Mouse (Mus musculus): Measurements from ENCODE around the gene L3mbtl4. TPM values are rescaled to one million over a fixed set of nuclear protein-coding genes. Genes with fewer than 3 reads are reported as not detected.
"Not testable (repeated sequence)": the region's sequence is repeated elsewhere in the genome, so short reads cannot be mapped to it uniquely, and the experiment has no call there.

Gene L3mbtl4
- total and polyA plus RNA-seq, 2 experiments from 2014 or later, result 5.4 to 6.9 TPM

GRCm38 (mm10) chr17:68461471-68461870 lies 187.9 kb downstream of the L3mbtl4 start:
- no peak for TF ChIP-seq CTCF (IDR thresholded peaks at IDR 0.05; ENCODE audit: low read depth)
- no peaks in the 10 kb centered on the region for H3K9me3 ChIP-seq (ENCODE audit: low read length)
- H3K4me1 ChIP-seq (ENCODE audit: insufficient read depth, low read length), result no peaks in the 10 kb centered on the region
- H3K9ac ChIP-seq (replicated peaks; ENCODE audit: low read length), result no peak overlapping the region
- DNase-seq (ENCODE audit: low spot score), result no peak
- H3K4me2 ChIP-seq (ENCODE audit: low read depth, low read length), result no peak overlapping the region
- H3K36me3 ChIP-seq (ENCODE audit: insufficient read depth, low read length), result no peaks in the 10 kb centered on the region
- no peak for ATAC-seq
- H3K27me3 ChIP-seq (ENCODE audit: insufficient read depth, low read length), result no peaks in the 10 kb centered on the region
- no peak overlapping the region for H3K4me3 ChIP-seq (ENCODE audit: low read length)
- 84% methylated on average over 5 of the region's 5 CpGs for WGBS
- no peak overlapping the region for H3K27ac ChIP-seq

GRCm38 (mm10) chr17:68467311-68467710 lies 193.7 kb downstream of the L3mbtl4 start:
- no peaks in the 10 kb centered on the region for H3K27me3 ChIP-seq (ENCODE audit: insufficient read depth, low read length)
- TF ChIP-seq CTCF (IDR thresholded peaks at IDR 0.05; ENCODE audit: low read depth), result no peak
- no peak overlapping the region for H3K27ac ChIP-seq
- DNase-seq (ENCODE audit: low spot score) (peak; percentile 15), ATAC-seq (no peak)
- no peaks in the 10 kb centered on the region for H3K4me1 ChIP-seq (ENCODE audit: insufficient read depth, low read length)
- no peaks in the 10 kb centered on the region for H3K36me3 ChIP-seq (ENCODE audit: insufficient read depth, low read length)
- no peak overlapping the region for H3K4me3 ChIP-seq (ENCODE audit: low read length)
- H3K4me2 ChIP-seq (ENCODE audit: low read depth, low read length), result no peak overlapping the region
- H3K9ac ChIP-seq (replicated peaks; ENCODE audit: low read length), result no peak overlapping the region
- H3K9me3 ChIP-seq (ENCODE audit: low read length), result no peaks in the 10 kb centered on the region
- WGBS, result 28% methylated on average over 1 of the region's 1 CpGs

GRCm38 (mm10) chr17:68490065-68490691 lies 216.6 kb downstream of the L3mbtl4 start:
- no peak for TF ChIP-seq CTCF (IDR thresholded peaks at IDR 0.05; ENCODE audit: low read depth)
- H3K9me3 ChIP-seq (ENCODE audit: low read length), result no peaks in the 10 kb centered on the region
- H3K27me3 ChIP-seq (ENCODE audit: insufficient read depth, low read length), result no peaks in the 10 kb centered on the region
- ATAC-seq (no peak), DNase-seq (ENCODE audit: low spot score) (no peak)
- 34% methylated on average over 4 of the region's 4 CpGs for WGBS
- no peak overlapping the region for H3K4me3 ChIP-seq (ENCODE audit: low read length)
- H3K9ac ChIP-seq (replicated peaks; ENCODE audit: low read length), result no peak overlapping the region
- H3K4me1 ChIP-seq (ENCODE audit: insufficient read depth, low read length), result no peaks in the 10 kb centered on the region
- H3K27ac ChIP-seq, result no peak overlapping the region
- no peaks in the 10 kb centered on the region for H3K36me3 ChIP-seq (ENCODE audit: insufficient read depth, low read length)
- H3K4me2 ChIP-seq (ENCODE audit: low read depth, low read length), result no peak overlapping the region

DNA sequence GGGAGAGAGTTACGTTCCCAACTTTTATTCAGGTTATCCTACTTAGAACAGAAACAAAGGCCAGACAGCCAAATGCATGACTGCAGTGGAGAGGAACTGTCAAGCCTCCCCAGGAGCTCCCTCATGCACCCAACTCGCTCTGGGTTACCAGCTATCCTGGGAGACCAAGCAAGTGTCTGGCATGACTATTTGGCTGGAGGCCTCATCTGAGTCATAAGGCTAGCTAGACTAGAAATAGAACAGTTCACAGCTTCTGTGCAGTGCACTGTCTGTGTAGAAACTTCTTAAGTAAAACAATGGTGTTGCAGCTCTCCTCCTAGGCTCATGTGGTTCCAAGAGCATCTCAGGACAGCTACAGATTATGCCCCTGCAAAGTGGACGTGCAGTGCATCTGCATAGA lies 218.6 kb downstream of the L3mbtl4 start:
- H3K9ac ChIP-seq (replicated peaks; ENCODE audit: low read length), result no peak overlapping the region
- no peak for ATAC-seq
- TF ChIP-seq CTCF (IDR thresholded peaks at IDR 0.05; ENCODE audit: low read depth), result no peak
- H3K4me1 ChIP-seq (ENCODE audit: insufficient read depth, low read length), result no peaks in the 10 kb centered on the region
- no peaks in the 10 kb centered on the region for H3K9me3 ChIP-seq (ENCODE audit: low read length)
- no peak overlapping the region for H3K4me3 ChIP-seq (ENCODE audit: low read length)
- H3K4me2 ChIP-seq (ENCODE audit: low read depth, low read length), result no peak overlapping the region
- no peaks in the 10 kb centered on the region for H3K36me3 ChIP-seq (ENCODE audit: insufficient read depth, low read length)
- WGBS, result 84% methylated on average over 3 of the region's 3 CpGs
- no peaks in the 10 kb centered on the region for H3K27me3 ChIP-seq (ENCODE audit: insufficient read depth, low read length)
- no peak for DNase-seq (ENCODE audit: low spot score)
- H3K27ac ChIP-seq, result no peak overlapping the region

- WGBS, result 74% methylated on average over 2 of the region's 4 CpGs
- H3K9ac ChIP-seq (replicated peaks; ENCODE audit: low read length); H3K36me3 ChIP-seq (ENCODE audit: insufficient read depth, low read length); H3K27ac ChIP-seq; H3K9me3 ChIP-seq (ENCODE audit: low read length); H3K4me2 ChIP-seq (ENCODE audit: low read depth, low read length); H3K4me3 ChIP-seq (ENCODE audit: low read length); DNase-seq (ENCODE audit: low spot score); ATAC-seq; H3K4me1 ChIP-seq (ENCODE audit: insufficient read depth, low read length); H3K27me3 ChIP-seq (ENCODE audit: insufficient read depth, low read length): not testable (repeated sequence)
Measured at GRCm38 (mm10) chr17:68502998-68503397, 229.4 kb downstream of the L3mbtl4 start.

- Histone ChIP-seq H3K36me3 (ENCODE audit: insufficient read depth, low read length) (no peaks in the 10 kb centered on the region), H3K9ac (replicated peaks; ENCODE audit: low read length) (no peak overlapping the region), H3K27me3 (ENCODE audit: insufficient read depth, low read length) (no peaks in the 10 kb centered on the region), H3K27ac (no peak overlapping the region), H3K4me3 (ENCODE audit: low read length) (no peak overlapping the region), H3K4me2 (ENCODE audit: low read depth, low read length) (no peak overlapping the region), H3K9me3 (ENCODE audit: low read length) (no peaks in the 10 kb centered on the region), H3K4me1 (ENCODE audit: insufficient read depth, low read length) (no peaks in the 10 kb centered on the region)
- ATAC-seq (no peak), DNase-seq (ENCODE audit: low spot score) (peak; percentile 32)
- no peak for TF ChIP-seq CTCF (IDR thresholded peaks at IDR 0.05; ENCODE audit: low read depth)
- WGBS, result 57% methylated on average over 9 of the region's 9 CpGs
Measured at GRCm38 (mm10) chr17:68559698-68560097, 286.1 kb downstream of the L3mbtl4 start.

- Histone ChIP-seq H3K4me2 (ENCODE audit: low read depth, low read length) (no peak overlapping the region), H3K4me3 (ENCODE audit: low read length) (no peak overlapping the region), H3K27me3 (ENCODE audit: insufficient read depth, low read length) (no peaks in the 10 kb centered on the region), H3K36me3 (ENCODE audit: insufficient read depth, low read length) (no peaks in the 10 kb centered on the region), H3K9me3 (ENCODE audit: low read length) (no peaks in the 10 kb centered on the region), H3K4me1 (ENCODE audit: insufficient read depth, low read length) (no peaks in the 10 kb centered on the region), H3K9ac (replicated peaks; ENCODE audit: low read length) (no peak overlapping the region), H3K27ac (no peak overlapping the region)
- ATAC-seq (0 out of 2 replicates have a peak, but pooled peaks have one; percentile 29), DNase-seq (ENCODE audit: low spot score) (peak; percentile 38)
- WGBS, result 37% methylated on average over 1 of the region's 1 CpGs
- TF ChIP-seq CTCF (IDR thresholded peaks at IDR 0.05; ENCODE audit: low read depth), result no peak
Measured at GRCm38 (mm10) chr17:68560264-68560663, 286.7 kb downstream of the L3mbtl4 start.

Measured in hindbrain, postnatal 0 days (tissue).